Mouse (Mus musculus) left cerebral cortex, adult 6 months (tissue): ENCODE data around the gene Rps6. TPM values are rescaled to one million over a fixed set of nuclear protein-coding genes. Genes with fewer than 3 reads are reported as not detected.

Source experiments
- long read RNA-seq, 2 experiments: library from polyadenylated mRNA; unstranded; transcript quantifications; one replicate each; pipeline ENCODE4 v2.0.0; 2019 to 2020
- polyA plus RNA-seq: library from polyadenylated mRNA; unstranded; fragments of <200 nt; fragmentation: Nextera tagmentation; gene quantifications from 2 replicates; pipeline ENCODE4 v1.2.3, GENCODE M21; 2021

The Rps6 gene
- 1,476 and 1,640 TPM in 2 replicates for polyA plus RNA-seq
- long read RNA-seq, experiment 1, transcript Rps6-204 (4 exons, 1,128 nt): minor isoform, 85 of 848 reads
- long read RNA-seq, experiment 1, transcript Rps6-201 (5 exons, 878 nt): major isoform, 739 of 848 reads
- long read RNA-seq, experiment 1, partial matches to known transcripts: 7 of 848 reads
- long read RNA-seq, experiment 1, other reads (novel, unspliced or antisense): 15 of 848 reads
- long read RNA-seq, experiment 2, transcript Rps6-204 (4 exons, 1,128 nt): minor isoform, 69 of 1,529 reads
- long read RNA-seq, experiment 2, transcript Rps6-201 (5 exons, 878 nt): major isoform, 1,418 of 1,529 reads
- long read RNA-seq, experiment 2, partial matches to known transcripts: 16 of 1,529 reads
- long read RNA-seq, experiment 2, other reads (novel, unspliced or antisense): 25 of 1,529 reads

DNA sequence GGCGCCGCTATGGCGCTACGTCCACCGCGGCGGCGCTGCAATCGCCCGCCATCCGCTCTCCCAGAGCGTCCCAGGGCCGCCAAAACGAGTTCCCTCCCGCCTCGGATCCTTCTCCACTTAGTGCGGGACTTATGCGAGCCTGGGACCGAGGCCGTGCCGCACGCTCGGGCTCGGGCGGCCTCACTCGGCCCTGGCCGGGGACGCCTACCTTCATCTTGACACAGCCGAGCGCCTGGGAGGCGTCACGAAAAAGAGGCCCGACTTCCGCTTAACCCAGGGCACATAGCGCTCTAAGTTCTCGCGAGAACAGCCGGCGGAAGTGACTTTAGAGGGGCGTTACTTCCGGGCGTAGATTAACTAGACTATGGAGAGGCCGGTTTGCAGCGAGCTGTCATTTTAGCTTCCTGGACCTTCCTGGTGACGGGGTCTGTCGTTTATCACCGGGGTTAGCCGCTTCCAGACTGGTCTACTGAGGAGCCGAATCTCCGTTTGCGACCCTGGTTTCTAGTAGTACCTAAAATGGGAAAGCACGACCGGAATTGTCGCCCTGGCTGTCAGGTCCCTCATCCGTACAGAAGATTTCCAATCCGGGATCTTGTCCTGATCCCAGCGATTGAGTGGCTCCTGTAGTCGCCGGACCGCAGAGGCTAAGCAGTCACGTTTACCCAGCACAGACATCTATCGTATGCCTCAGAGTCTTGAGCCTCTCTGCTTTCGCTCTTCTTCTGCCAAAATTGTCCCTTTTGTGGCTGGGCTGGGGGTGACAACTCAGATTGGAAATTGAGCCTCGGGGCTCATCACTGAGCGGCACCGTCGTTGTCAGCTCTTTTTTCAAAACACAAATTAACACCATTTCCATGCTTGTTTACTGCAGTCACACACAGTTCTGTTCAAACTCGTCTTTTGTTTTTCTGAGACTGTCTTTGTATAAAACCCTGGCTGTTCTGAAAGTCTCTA is at the start of gene Rps6:
Gene Rps6 (minus strand): TSS at position 300 of the 957 bp plus-strand sequence.

DNA sequence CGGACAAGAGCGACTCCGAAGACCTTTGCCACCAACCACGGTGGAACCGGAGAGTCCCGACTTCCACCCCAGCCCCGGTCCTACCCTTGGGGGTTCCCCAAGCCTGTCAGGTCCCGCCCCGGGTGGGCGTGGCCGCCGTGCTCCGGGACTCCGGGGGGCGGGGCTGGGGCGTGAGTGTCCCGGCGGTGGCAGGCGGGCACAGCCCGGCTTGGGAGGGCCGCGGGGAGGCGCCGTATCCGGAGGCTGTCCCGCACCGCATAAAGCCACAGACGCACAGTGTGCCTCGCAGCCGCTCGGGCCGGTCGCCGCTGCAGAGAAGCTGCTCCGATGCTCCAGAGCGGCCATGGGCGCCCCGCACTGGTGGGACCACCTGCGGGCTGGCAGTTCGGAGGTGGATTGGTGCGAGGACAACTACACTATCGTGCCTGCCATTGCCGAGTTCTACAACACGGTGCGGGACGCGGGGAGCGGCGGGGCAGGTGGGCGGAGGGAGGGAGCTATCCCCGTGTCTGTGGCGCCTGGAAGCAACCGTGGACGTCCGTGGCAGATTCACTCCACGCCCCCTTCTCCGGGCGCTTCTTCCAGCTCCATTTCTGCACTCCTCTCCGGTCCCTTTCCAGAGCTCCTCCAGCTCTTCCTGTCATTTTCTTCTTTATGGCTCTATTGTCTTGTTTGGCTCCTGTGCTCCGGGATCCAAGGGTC is 17.1 kb upstream of the Rps6 start, which contains the start of gene Acer2:
Gene Acer2 (plus strand): TSS at position 251 of the 702 bp plus-strand sequence.

Other genes with a start within 250 kb of the Rps6 start
- 2.3 and 2.4 TPM in 2 replicates for gene Haus6, start 245.4 kb downstream of the Rps6 start, polyA plus RNA-seq
- 11.4 and 11.9 TPM in 2 replicates for gene Plin2, start 187.4 kb downstream of the Rps6 start, polyA plus RNA-seq
- 0.94 TPM in 2 replicates for gene Dennd4c, start 108.9 kb downstream of the Rps6 start, polyA plus RNA-seq
- gene Acer2, start 17.0 kb upstream of the Rps6 start, polyA plus RNA-seq: 4.5 and 5.1 TPM in 2 replicates